Mouse (Mus musculus) kidney, adult 8-10 months (tissue): ENCODE measurements at regions not wholly inside any gene's neighbourhood (a gene's known extent, or its start where the extent isn't known, plus 50 kb on each side); places are given as distances from the start of the nearest gene placed in this dataset.

Experiments used
- DNase-seq, 2 experiments: peaks; one replicate each; pipeline ENCODE4 v3.0.0; 2022

DNA sequence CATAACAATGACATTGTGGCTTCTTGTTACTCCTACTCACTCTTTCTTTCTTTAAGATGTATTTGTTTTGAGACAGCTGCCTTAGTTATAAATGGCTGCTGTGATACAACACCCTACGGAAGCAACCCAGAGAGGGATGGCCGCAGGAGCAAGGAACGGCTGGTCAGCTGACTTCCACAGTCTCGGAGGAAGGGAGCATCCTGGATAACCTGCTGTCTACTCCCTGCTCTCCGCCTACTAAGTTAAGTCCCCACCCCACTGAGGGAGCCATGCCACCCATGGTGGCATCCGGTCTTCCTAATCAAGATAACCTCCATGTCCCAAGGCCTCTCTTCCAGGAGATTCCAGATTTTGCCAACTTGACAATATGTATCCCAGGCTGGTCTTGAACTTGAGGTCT, 114.9 kb downstream of the Sox2 start:
- DNase-seq: no peak

GRCm38 (mm10) chr3:34769818-34770217, 119.6 kb downstream of the Sox2 start:
- no peak for DNase-seq

DNA sequence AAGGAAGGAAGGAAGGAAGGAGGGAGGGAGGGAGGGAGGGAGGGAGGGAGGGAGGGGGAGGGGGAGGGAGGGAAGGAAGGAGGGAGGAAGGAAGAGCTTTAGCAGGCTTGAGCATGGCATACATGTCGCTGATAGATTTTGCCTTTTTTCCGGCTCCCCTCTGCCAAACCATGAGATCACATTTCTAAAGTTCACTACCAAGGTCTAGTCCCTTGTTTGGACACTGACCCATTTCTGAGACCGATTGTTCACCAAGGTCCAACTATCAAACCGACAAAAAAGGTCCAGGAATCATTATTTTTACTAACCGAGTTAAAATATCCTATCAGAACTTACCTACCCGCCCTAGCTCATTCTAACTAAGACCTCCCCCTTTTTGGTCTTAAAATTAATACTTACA, 120.1 kb downstream of the Sox2 start:
- DNase-seq: no peak

DNA sequence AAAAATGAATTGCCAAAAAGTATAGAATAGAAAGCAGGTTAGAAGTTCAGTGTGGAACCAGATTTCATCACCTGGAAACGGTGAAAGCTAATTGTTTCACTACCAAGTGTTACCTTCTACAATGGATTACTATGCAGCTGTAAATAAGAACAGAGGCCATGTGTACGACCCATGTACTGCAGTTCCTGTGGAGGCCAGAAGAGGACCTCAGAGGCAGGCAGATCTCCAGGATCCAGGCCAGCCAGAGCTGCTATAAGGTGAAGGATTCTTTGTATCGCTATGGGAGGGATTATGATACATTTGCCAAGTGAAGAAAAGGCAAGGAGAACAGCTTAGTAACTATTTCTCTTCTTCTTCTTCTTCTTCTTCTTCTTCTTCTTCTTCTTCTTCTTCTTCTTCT, 121.8 kb downstream of the Sox2 start:
- DNase-seq: no peak

GRCm38 (mm10) chr3:34773678-34774425, 123.6 kb downstream of the Sox2 start:
- DNase-seq: no peak

DNA sequence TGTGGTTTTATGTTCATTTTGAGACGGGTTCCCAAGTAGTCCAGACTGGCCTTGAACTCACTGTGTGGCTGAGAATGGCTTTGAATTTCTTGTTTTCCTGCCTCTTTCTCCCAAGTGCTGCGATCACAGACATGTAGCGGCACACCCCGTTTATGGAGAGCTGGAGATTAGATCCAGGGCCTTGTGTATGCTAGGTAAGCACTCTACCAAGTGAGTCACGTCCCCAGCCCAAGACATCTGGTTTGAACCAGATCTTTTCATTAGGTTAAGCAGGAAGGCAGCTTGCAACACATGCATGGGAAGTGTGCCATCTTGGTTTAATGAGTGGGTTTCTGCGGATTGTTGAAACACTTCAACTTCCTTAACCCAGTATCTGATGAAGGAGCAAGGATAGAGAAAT, 131.6 kb downstream of the Sox2 start:
- DNase-seq: no peak

DNA sequence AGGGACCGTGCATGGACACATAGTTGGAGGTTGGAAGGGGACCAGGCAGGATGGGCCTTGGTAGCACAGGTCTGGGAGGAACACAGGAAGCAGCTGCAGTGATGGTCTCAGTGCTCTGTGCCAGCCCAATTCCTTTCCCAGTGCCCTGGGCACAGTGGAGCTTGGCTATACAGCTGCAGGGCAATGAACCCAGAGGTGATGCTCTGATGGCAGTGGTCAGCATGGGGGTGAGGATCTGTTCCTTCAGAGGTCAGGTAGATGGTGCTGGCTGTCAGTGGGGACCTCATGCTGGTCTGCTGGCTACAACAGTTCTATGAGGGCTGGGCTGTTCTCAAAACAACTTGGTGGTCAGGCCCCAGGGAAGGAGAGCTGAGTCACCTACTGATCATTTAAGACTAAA, 133.2 kb downstream of the Sox2 start:
- DNase-seq: no peak

GRCm38 (mm10) chr3:34787211-34787610, 137.0 kb downstream of the Sox2 start:
- no peak for DNase-seq

DNA sequence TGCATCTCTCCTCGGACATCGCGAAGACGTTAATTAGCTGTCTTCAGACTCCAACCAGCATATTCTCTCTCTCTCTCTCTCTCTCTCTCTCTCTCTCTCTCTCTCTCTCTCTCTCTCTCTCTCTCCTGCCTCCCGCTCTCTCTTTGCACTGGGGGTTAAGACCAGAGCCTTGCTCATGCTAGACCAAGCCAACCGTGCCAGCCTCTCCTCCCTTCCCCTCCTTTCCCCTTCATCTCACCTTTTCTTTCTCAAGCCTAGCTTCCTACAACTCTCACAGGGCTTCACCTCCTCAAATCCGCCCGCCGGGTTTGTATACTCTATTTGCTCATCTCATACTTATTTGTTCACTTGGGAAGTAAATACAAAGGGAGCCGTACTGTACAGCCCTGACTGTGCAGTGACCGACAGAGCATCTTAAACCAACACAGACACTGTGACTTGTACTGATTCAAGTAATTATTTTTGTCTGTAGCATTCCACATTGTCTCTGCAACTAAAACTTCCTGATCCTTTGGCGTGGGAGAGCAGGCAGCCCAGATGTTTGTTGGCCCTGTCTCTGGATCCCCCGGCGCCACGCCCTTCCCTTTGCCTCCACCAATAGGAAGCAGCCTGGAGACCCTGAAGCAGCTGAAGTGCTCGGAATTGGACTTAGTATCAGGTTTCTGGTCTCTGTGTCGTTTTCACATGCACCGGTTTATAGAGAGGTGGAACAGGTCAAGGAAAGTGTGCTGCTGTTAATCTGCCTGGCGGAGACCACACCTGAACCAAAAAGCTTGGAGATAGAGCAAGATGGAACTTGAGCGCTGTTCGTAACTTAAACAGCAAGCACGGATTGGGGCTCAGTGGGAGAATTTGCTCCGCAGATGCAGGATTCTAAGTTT, 145.1 kb downstream of the Sox2 start:
- DNase-seq: no peak

DNA sequence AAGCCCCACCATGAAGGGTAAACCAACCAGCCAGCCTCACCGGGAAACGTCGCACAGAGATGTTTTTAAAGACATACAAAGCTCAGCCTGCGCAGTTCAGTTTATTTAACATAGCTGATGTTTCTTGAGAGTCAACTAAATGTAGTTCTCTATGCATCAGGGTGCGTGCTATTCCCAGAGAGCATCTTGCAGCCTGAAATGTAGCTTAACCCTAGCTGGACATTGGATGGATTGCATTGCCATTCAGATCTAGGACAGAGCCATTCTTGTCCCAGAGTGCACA, 145.7 kb downstream of the Sox2 start:
- DNase-seq: no peak

- DNase-seq: no peak
Observed at GRCm38 (mm10) chr3:34808833-34809232, 158.6 kb downstream of the Sox2 start.

DNA sequence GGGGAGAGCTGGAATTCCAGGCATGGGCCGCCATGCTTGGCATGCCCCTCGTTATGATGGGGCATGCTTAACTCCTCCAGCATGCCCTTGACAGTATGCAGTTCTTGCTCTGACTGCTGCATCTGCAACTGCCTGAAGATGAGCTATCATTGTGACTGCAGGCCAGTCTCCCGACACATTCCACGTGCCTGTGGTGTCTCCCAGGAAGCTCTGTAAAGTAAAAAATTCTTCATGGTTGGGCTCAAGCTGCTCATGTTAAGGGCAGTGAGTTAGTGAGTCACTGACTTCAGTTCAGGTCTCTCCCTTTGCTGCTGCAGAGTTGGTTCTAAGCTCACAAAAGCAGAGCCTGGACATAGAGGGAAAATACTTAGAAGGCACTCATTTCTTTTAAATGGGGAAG, 161.5 kb downstream of the Sox2 start:
- no peak for DNase-seq

- no peak for DNase-seq
Observed at GRCm38 (mm10) chr3:34813046-34813625, 162.9 kb downstream of the Sox2 start.

- no peak for DNase-seq
Observed at GRCm38 (mm10) chr3:34825036-34825435, 174.8 kb downstream of the Sox2 start.

- DNase-seq: no peak
Observed at GRCm38 (mm10) chr3:34826396-34826795, 176.2 kb downstream of the Sox2 start.

- DNase-seq: no peak
Observed at GRCm38 (mm10) chr3:34828453-34829206, 178.4 kb downstream of the Sox2 start.

- no peak for DNase-seq
Observed at GRCm38 (mm10) chr3:34836741-34837267, 186.6 kb downstream of the Sox2 start.

DNA sequence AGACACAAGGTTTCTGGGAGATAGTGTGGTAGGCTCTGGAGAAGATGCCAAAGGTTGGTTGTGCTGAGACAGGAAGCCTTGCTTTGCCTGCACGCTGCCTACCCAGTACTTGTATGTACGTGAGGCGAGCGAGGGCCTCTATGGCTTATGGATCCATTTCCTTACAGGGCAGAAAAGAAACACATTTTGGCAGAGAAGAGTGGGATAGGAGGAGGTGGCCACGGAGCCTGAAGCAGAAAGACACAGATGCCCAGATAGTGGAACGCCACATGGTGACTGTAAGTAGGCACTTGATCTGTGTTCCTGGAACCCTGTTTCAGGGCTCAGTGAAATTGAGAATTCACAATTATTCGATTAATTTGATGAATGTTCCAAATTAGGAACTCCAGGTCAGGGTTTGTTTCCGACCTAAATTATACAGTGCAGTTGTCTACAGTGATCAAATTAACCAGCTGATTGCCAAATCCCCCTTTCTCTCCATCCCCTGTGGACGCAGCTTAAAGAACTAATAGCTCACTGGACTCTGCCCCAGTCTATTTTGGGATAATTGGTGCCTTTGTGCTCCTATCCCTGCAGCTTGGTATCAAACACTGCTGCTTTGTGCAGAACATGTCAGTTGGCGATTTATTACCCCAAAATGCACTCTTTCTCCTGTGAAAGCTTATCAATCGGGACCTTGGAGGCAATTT, 187.6 kb downstream of the Sox2 start:
- DNase-seq: no peak

- no peak for DNase-seq
Observed at GRCm38 (mm10) chr3:34860877-34861649, 210.9 kb downstream of the Sox2 start.

- no peak for DNase-seq
Observed at GRCm38 (mm10) chr3:34868698-34869409, 218.6 kb downstream of the Sox2 start.

GRCm38 (mm10) chr3:34869911-34870310, 219.7 kb downstream of the Sox2 start:
- DNase-seq: no peak
